Mouse (Mus musculus): ENCODE data around the gene Fgf12.

Gene Fgf12

DNA sequence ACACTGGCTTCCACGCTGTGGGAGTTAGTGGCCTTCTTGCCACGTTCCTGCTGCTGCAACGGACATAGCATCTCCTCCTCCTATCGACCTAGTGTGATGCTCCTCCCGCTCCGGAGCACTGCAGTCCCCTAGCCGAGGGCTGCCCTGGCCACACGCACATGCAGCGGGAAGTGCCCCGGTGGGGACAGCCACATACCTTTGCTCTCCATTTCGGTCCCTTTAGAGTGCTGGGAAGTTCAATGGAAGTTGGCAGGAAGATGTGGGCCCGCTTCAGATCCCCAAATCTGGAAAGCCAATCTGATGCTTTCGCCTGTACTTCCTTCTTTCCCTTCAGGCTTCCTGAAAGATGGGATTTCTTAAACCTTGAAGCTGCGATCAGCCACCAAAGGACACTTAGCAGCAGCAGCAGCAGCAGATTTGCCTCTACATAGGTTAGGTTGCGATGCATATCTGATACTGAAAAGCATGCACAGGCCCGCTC, at the start of gene Fgf12:
TSS of gene Fgf12 (minus strand) at position 431 of the 481 bp plus-strand sequence.
- DNase-seq = no peak

DNA sequence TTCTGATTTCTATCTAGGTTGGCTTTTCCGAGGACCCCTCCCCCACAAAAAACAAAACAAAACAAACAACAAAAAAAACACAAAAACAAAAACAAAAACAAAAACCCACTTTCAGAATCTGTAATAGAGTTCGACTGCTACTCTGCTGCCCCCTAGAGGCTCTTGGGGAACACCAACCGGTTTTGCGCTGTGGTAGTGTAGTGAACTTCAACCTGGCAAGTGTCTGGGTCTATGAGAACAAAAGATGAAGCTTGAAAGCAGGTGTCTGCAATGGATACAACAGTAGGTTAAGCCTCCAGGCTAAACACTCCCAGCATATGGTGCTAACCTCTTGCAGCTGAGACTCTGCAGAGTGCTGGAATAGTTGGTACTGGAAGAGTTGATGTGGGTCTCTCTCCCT, 40.2 kb upstream of the Fgf12 start:
- no peak for DNase-seq

DNA sequence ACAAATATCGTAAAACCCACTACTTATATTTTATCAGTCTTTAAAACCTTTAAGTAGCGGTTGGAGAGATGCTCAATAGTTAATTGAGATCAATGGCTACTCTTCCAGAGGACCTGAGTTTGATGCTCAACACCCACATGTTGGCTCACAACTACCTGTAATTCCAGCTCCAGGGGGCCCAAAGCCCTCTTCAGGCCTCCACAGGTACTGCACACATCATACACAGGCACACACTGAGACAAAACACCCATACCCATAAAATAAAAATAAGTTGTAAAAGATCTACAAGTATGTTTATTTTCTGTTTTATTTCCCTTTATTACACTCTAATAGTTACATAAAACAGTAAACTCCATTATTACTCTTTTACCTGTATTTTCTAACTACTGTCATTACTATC, 17.4 kb upstream of the Fgf12 start:
- DNase-seq = no peak

DNA sequence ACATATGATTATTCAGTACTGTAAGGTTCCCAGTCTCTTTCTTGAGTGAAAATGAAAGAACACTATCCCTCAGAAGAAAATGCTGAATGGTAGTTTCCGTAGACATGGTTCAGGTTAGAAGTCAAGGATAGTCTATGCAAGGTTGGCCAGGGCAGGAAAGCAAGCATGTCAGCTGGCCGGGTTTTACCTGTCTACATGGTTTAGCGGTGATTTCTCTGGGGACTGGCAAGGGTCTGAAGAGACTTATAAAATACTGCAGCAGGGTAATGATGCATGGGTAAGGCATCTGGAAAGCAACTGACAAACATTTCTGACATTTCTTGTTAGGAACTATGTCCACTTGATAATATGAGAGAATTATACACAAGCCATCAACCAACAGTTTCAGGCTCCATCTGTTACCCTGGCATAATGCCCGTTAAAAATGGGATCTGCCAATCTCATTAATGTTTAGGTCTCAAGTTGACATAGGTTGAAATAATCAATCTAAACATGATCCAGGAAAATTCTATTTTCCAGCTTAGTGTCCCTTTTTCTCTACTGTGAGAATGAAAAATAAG, 8.6 kb upstream of the Fgf12 start:
- no peak for DNase-seq

DNA sequence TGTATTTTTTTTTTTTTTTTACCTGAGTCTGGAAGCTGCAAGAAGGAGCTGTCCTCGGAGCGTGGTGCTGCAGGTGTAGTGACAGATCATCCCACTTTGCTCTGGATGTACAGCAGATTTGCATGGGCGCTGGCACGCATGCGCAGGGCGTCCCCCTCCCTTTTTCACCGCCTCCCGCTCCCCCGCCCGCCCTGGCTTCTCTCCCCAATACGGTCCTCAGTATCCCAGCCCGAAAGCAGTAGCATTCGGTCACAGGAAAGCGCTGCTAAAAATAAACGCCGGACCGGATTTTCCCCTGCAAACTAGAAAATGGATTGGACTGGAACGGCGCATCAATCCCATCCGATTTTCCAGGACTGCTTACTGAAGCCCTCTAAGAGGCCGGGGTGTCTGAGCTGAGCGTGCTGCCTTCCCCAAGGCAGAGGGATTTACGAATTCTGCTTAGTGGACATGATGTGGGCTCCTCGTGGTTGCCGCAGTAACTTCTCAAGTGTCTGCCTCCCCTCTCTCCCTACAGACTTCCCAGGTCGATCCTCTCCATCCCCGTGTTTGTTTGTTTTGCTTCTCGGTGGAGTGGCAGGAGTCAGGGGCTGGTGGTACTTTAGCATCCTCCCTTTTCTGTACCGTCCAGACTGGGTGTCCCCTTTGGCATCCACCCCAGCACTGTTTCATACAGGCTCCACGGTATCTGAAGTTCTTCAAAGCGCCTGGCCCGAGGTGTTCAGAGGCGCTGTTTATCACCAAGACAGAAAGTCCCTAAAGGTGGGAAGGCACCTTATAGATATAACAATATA, 453 bp upstream of the Fgf12 start:
- no peak for DNase-seq

DNA sequence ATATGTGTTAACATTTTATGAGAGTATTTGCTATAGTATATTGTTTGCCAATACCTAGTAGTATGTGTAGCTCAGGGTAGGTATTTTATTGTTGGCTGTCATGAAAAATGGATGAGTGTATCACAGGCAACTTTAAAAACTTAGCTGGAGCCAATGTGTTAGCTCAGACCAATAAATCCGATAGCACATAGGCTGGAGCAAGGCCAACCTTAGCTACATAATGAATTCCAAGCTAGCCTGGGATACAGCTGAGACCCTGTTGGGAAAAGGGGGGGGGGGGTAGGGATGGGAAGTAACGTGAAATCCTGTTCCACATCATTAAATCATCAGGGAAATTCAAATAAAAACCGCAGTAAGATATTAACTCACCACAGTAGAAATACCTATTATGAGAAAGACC, 18.4 kb downstream of the Fgf12 start:
- DNase-seq = no peak

DNA sequence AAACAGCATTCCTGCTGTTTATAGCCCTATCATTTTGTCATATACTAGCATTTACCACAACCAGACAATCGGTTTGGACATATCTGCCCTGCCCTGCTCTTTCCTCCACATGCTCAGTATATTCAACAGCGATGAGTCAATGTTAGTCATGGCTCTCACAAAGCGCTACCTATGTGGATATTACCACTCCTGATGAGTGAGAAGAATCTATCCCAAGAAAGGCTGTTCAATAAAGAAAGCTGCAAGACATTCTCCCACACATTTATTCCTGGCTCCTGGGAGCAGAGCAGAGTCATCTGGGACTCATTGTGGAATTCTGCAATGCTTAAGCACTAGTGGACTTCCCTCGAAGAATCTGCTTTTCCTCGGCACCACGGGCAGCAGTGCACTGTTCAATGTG, 26.1 kb downstream of the Fgf12 start:
- DNase-seq = no peak

- DNase-seq = no peak
Measured at GRCm38 (mm10) chr16:28706623-28707022, 46.2 kb downstream of the Fgf12 start.

GRCm38 (mm10) chr16:28700346-28700745, 52.5 kb downstream of the Fgf12 start:
- no peak for DNase-seq

DNA sequence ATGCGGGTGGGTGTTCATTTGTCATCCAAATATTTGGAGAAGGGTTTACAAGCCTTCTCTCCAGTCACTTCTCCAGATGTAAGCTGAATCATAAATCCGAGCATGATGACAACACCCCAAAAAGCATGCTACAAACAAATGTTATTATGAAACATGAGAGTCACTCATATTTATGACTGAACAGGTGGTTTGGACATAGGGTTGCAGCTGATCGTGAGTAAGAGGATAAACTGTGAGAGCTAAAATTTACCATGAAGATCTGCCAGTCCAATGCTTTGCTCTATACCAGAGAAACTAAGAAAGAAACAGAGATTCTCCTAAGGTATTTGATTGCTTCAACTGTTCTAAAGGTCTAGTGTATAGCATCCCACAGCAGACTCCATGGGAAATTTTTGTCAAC, 56.0 kb downstream of the Fgf12 start:
- DNase-seq = no peak

- no peak for DNase-seq
Measured at GRCm38 (mm10) chr16:28694113-28694899, 58.6 kb downstream of the Fgf12 start.

- DNase-seq = no peak
Measured at GRCm38 (mm10) chr16:28688861-28689385, 63.9 kb downstream of the Fgf12 start.

GRCm38 (mm10) chr16:28681625-28682024, 71.2 kb downstream of the Fgf12 start:
- no peak for DNase-seq

DNA sequence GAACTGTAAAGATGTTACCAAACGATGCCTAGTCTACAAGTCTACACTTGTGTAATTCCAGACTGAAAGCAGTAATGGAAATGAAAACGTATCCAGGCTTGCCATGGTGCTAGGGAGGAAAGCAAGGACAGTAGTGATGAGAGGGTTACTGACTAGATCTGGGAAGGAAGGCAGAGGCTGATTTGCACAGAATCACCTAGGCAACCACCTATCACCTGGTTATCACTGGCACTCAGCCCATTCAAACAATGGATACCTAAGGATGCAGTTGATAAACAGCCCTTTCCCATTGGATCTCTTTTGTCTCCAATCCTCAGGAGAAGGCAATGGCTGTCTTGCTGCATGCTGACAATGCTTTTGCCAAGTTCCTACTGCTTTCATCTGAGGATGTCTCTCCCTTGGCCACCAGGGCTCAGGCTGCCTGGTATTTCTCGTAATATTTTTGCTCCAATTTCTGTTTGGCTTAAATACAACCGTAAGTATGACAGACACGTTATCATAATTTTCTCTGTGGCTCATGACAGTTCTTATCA, 84.0 kb downstream of the Fgf12 start:
- DNase-seq = no peak

DNA sequence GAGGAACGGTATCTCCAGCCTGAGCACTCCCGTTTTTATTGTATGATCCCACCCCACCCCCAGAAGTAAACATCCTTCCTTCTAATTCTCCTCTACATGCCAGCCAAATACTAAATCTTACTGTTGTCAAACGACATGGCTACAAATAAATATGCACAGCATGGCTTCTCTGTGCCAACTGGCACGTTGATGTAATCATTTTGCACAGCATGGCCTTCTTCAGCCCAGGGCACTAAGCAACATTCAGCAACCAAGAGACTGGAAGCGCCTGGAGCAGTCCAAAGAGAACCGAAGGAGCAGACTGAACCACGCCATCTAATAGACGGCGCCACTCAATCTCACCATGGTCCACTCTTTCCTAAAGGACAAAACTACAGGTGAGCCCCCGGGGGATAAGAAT, 100.2 kb downstream of the Fgf12 start:
- DNase-seq = no peak

- no peak for DNase-seq
Measured at GRCm38 (mm10) chr16:28650589-28650988, 102.3 kb downstream of the Fgf12 start.

DNA sequence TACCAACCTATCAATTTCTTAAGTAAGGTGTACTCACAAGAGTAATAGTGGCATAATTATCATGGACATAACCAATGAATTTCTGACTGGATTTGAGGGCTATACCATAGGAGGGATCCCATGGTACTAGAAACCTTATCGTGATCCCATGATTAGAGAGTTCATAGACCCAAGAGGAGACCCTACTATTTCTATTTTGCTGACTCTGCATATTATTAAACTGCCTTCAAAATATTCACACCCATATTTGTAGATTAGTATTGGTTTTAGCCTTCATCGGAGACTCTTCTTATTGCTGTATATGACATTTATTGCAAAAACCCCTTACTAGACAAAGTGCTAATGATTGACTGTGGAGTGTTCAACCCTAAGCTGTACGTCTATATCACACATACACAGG, 107.8 kb downstream of the Fgf12 start:
- DNase-seq = no peak

DNA sequence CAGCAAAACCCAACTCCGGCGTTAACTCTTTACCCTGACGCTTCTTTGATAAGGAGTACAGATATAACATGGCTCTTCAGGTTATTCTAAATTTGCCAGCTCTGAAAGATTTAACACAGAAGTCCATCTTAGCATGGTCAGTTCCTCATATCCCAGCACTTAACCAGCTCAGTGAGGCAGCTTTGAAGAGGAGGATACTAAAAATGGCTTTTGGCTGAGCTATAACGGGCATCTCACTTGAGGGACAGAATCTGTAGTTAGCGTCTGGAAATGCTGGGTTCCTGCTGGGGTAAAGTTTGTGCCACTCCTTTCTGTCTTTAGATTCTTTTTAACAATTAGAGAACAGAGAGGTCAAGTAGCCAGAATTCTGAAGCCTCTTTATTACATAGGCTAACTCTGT, 121.1 kb downstream of the Fgf12 start:
- DNase-seq = no peak

GRCm38 (mm10) chr16:28630771-28631484, 121.9 kb downstream of the Fgf12 start:
- no peak for DNase-seq

- no peak for DNase-seq
Measured at GRCm38 (mm10) chr16:28626259-28626658, 126.6 kb downstream of the Fgf12 start.

DNA sequence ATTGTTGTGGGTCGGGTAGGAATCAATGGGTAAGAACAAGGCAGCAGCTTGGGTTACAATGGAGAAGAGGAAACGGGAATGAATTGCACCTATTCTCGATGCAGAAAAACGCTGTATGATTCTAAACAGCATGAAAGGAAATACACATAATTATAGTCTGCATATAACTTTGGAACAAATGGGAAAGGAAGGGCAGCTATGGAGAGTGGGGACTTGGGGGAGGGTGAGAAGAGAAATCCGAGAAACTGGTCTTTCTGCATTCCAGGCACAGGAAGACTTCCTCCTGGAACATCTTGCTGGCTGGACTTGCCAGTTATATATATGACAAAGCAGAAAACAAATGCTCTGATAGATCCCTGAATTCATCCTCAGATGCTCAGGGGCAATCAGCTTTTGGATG, 127.2 kb downstream of the Fgf12 start:
- DNase-seq = no peak

DNA sequence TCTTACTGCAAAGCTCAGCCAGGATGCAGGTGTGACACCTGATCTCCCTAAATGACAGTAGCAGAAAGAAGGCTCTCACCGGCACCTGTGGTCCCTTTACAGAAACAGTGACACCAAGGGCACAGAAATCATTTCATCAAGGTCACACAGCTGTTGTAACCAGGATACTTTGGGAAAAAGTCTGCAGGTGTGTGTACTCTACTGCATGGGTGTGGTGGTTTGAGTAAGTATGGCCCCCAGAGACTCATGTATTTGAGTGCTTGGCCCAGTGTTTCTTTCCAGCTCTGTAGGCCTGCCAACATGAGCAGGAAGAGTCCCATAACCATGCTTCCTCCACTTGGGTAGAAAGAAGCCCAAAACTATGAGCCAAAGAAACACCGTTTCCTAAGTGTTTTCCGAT, 138.5 kb downstream of the Fgf12 start:
- no peak for DNase-seq

GRCm38 (mm10) chr16:28610940-28611339, 141.9 kb downstream of the Fgf12 start:
- DNase-seq = no peak

Measured in thymus, adult 18-20 months (tissue).